Mouse (Mus musculus): ENCODE measurements around the gene Fto.

- TF ChIP-seq CTCF (IDR thresholded peaks at IDR 0.05; ENCODE audit: insufficient read depth, low read length) (no peak), POLR2A (IDR thresholded peaks at IDR 0.05; ENCODE audit: borderline replicate concordance, extremely low read depth, low read depth, low read length) (no peak)
These were observed 194.4 kb downstream of the Fto start for GRCm38 (mm10) chr8:91507681-91508097.

Data from lung, adult 2 months (tissue).